ENCODE assay signal across 23 mouse cellular contexts in the genomic region with DNA sequence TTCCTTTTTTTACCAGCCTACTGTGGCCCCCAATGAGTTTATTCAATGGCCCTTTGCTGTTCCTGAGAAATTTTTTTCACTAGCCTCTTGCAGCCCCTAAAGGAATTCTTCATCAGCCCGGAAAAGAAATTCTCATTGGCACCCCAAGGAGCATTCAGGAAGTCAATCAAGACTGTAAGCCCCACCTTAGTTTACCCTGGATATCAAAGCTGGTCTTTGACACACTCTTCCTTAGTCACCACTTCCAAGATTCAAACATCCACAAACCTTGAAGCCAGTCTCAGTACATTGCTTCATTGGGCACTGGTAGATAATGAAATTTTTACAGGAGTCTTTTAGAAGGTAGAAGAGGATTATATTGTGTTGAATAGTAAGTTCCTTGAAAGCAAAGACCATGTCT.
"Had no signal": no experiment of that assay in that cellular context is flagged by ENCODE, and none has a peak within 500 bp of the region (broad histone marks: within the 10 kb centered on the region; RNA-seq: fewer than 3 reads in every experiment).

No protein-coding gene starts in this region.

- DNase-seq: liver, postnatal 0 days; lung, adult 2 months; lung, postnatal 14 days; lung, postnatal 36 days; retina, postnatal 1 day; right cerebral cortex, adult 18-20 months; right cerebral cortex, postnatal 25 days; right cerebral cortex, postnatal 4 days; spleen, adult 18-20 months; thymus, adult 2 months; thymus, postnatal 25 days; thymus, postnatal 4 days had no signal

- H3K9ac ChIP-seq: liver, embryonic 15.5 days; liver, postnatal 0 days; lung, embryonic 15.5 days; midbrain, embryonic 13.5 days; neural tube, embryonic 13.5 days; neural tube, embryonic 15.5 days had no signal

- H3K9me3 ChIP-seq: liver, embryonic 15.5 days; lung, embryonic 15.5 days; megakaryocyte, embryonic 14.5 days; midbrain, embryonic 13.5 days; neural tube, embryonic 13.5 days; neural tube, embryonic 15.5 days had no signal

- ATAC-seq: liver, postnatal 0 days; lung, postnatal 0 days; midbrain, embryonic 13.5 days; midbrain, embryonic 16.5 days had no signal

- H3K4me3 ChIP-seq: liver, embryonic 15.5 days; lung, embryonic 15.5 days; megakaryocyte, embryonic 14.5 days; midbrain, embryonic 13.5 days; myocyte; neural tube, embryonic 13.5 days; neural tube, embryonic 15.5 days had no signal

- H3K27ac ChIP-seq: liver, embryonic 15.5 days; lung, embryonic 15.5 days; macrophage; midbrain, embryonic 13.5 days; neural tube, embryonic 13.5 days; neural tube, embryonic 15.5 days had no signal

- H3K27me3 ChIP-seq: lung, embryonic 15.5 days; neural tube, embryonic 13.5 days; neural tube, embryonic 15.5 days had no signal

- H3K36me3 ChIP-seq: liver, embryonic 15.5 days; lung, embryonic 15.5 days; midbrain, embryonic 13.5 days; neural tube, embryonic 13.5 days; neural tube, embryonic 15.5 days had no signal

- H3K4me1 ChIP-seq: liver, embryonic 15.5 days; megakaryocyte, embryonic 14.5 days; midbrain, embryonic 13.5 days; neural tube, embryonic 13.5 days; neural tube, embryonic 15.5 days had no signal

- H3K4me2 ChIP-seq: liver, embryonic 15.5 days; lung, embryonic 15.5 days; midbrain, embryonic 11.5 days; midbrain, embryonic 13.5 days; neural tube, embryonic 13.5 days; neural tube, embryonic 15.5 days had no signal
